Mouse (Mus musculus): ENCODE measurements around the gene Poc1a.

The Poc1a gene

DNA sequence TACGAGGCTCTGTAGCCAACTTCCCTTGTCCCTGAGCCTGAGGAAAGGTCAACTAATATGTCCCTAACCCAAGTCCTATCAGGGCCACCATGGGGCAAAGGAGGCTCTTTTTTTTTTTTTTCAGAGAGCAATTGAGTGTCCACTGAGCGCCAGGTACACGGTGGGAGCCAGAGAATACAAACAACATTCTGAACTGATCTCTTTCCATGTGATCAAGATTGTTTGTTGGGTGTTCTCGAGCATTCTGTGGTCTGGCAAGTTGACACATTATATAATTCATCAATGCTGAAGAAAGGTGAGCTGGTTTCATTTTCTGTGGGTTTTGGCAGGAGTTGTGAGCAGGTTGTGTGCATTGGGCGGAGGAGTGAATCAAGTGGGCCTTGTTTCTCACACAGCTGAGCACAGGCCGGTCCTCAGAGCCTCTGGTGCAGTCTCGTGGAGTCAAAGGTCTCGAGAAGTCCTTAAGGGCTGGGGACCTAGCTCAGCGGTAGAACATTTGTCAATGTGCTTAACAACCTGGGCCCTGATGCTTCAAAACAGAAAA lies 17.4 kb upstream of the Poc1a start:
- no peak for DNase-seq (ENCODE audit: extremely low read depth, low read depth, low spot score)

DNA sequence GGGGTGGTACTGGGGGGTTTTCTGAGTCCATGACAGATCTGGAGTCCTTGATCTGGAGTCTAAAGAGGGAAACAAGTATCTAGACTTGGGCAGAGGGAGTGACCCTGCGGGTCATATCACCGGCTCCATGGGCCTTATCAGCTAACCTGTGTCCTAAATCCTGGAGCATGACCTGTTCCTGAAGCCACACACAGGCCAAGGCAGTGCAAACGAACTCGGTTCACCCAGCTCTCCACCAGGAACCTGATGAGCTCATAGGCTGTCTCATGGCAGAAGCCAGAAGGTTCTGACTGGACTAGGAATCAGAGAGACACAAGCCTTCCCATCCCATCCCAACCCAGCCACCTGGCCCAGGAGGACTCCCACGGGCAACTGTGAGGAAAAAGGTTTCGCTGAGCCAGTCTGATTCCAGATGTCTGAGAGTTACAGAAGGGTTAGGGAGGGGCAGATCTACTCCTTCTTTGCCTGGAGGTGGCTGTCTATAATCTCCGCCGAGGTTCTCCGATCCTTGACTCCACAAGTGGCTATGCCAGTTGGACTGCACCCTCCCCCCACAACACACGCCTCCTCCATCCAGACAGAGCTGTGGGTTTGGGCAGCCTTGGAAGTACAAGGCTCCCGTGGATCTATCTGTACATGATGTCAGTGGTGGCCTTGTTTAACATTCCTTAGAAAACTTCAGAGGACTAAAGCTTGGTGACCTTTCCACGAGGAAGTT lies 15.3 kb upstream of the Poc1a start:
- DNase-seq (ENCODE audit: extremely low read depth, low read depth, low spot score): no peak

DNA sequence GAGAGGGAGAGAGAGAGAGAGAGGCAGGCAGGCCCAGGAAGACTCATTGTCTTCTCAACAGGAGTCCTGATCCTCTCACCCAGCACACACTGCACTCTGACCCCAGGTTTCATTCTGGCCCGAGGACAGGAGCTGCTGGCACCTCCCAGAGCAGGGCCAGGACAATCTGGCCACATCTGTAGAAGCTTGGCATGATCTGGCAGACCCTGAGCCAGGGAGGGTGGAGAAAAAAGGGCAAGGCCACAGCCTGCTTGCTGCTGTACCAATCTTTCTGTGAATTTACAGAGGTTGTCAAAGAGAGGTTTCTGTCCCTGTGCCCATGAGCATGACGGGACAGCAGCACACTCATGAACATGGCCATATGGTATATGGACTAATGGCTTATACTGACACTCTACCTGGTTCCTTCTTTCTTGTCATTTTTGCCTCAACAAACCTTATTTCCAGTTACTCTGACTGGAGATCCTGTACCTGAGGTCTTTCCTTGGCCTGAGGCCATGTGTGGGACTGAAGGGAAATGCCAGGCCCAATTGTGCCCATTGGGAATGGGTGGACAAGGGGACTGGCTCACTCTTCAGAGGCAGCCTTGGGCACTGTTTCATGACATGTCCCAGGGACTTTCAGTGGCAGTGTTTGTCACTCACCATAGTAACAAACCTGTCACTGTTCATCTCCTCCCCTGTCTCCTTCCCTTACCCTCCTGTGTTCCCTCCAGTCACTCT lies 13.8 kb upstream of the Poc1a start:
- no peak for DNase-seq (ENCODE audit: extremely low read depth, low read depth, low spot score)

DNA sequence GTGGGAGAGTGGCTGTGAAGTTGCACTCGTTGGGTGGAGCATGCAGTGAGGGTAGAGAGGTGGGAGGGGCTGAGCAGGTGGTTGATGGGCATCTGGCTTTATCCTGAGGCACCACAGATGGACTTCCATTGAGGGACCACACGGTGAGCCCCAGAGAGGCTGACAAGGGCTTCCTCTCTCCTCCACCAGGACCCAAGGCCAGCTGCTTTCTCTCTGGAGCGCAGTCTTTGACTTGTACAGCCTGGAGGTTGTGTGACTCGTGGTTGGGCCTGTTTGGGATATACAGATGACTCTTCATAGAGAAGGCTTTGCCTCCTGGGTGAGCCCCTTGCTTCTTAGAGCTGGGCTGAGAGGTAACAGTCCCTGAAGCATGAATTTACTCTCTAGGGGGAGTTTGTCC lies 12.4 kb upstream of the Poc1a start:
- no peak for DNase-seq (ENCODE audit: extremely low read depth, low read depth, low spot score)

DNA sequence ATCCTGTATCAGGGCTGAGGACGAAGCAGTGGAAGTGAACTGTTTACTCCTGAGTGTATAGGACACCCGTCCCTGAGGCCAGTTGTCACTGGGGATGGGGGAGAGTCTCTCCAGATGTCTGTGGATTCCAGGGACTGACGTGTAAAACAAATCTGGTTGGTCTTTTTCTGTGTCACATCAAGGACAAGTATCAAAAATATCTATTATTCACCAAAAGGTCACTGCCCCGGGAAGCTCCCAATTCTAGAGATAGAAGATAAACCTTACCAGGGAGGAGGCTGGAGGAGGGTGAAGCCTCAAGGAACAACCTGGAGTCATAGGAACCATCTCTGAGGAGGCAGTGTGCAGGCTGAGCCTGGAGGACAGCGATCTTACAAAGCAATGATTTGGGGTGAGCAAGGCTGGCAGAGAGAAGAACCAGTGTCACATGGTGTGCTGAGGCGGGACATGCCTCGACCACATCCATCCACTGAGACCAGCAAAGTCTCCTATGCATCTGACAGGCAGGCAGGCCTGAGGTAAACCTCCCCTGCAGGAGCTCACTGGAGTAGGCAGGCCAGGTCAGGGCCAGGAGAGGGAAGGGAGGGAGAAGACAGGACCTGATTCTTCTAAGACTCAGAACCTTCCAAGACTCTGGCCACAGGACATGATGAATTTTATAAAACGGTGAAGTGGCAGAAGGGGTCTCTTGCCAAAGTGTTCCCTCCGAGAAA lies 11.6 kb upstream of the Poc1a start:
- DNase-seq (ENCODE audit: extremely low read depth, low read depth, low spot score): no peak

GRCm38 (mm10) chr9:106269879-106270278 lies 11.0 kb upstream of the Poc1a start:
- no peak for DNase-seq (ENCODE audit: extremely low read depth, low read depth, low spot score)

GRCm38 (mm10) chr9:106270656-106271055 lies 10.2 kb upstream of the Poc1a start:
- DNase-seq (ENCODE audit: extremely low read depth, low read depth, low spot score): no peak

DNA sequence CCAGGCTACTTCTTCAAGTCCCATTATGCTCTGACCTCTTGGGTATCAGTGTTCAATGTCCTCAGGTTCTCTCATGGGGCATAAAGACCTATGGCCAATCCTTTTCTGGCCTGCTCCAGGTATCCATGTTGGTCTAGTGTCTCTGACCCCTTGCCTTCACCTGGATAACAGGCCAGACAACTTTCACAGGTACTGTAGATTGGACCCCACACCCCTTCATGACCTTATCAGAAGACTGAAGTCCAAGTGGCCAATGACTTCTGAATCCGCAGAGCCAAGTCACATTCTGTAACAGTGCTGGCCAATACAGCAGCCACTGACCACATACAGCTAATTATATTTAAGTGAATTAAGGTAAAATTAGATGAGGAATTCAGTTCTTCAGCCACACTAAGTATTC lies 8.6 kb upstream of the Poc1a start:
- no peak for DNase-seq (ENCODE audit: extremely low read depth, low read depth, low spot score)

GRCm38 (mm10) chr9:106273276-106273675 lies 7.6 kb upstream of the Poc1a start:
- DNase-seq (ENCODE audit: extremely low read depth, low read depth, low spot score): no peak

DNA sequence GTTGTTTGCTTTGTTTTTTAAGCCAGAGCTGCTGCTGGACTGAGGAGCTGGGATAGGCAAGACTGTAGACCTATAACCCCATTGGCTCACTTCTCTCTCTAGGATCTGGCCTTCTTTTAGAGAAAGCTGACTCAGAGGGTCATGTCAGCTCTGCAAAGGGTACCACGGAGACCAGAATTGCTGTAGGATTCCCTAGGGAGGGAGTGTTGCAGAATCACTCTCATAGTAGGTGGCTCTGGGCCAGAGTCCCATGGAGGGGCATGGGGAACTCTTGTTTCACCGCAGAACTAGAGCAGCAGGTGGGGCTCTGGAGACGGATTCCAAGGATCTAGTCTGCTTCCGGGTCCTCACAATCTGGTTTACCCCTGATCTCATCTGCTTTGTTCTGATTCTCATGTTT lies 7.1 kb upstream of the Poc1a start:
- DNase-seq (ENCODE audit: extremely low read depth, low read depth, low spot score): no peak

DNA sequence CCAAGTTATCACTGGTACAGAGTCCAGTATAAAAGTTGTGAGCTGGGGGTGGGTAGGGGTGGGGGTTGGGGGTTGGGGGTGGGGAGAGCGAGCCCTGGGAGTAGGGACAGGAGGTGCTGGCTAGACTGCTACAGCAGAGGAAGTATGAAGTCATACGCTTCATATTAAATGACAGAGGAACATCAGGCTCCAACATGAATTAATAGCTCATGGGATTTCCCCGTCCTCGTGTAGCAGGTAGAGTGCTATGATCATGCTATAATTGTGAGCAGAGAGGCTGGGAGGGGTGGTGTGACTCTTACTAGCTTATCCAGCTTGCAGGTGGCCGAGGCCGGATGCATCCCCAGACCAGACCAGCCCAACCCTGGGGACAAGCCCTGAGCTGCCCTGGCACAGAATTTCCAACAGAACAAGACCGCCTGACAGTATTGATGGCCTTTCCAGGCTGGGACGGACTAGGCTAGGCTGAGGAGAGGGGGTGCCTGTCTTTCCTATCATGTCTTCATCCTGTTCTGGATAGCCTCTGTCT lies 6.1 kb upstream of the Poc1a start:
- DNase-seq (ENCODE audit: extremely low read depth, low read depth, low spot score): no peak

DNA sequence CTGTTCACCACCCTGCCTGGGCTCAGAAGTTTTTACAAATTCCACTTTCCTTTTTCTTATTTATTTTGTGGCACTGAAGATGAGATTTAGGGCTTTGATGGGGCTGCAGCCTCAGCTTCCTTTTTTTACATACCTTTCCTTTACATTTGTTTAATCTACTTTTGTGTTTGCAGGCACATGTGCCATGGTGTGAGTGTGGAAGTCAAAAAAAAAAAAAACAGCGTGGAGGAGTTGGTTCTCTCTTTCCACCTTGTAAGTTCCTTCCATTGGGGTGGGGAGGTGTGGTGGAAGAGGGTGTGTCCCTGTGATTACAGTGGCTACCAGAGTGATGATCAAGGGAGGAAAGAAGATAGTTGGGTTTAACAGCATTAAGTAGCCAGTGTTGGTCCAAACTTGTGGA lies 5.1 kb upstream of the Poc1a start:
- DNase-seq (ENCODE audit: extremely low read depth, low read depth, low spot score): no peak

DNA sequence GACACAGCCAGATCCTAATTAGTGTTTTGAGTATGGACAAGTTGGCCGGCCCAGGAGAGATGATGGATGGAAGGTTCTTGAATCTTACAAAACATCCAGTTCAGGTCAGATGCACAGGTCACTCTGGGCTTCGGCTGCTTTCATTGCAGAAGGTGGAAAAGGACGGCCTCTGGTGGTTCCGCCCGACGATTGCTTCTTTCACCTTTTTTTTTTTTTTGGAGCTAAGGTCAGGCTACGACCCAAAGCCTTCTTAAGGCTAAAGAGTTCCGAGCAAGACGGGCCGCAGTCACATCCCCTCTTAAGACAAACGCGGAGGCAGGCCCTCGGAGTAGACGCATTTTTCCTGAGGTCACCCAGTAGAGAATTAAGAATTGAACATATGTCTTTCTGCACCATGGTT lies 475 bp upstream of the Poc1a start:
- DNase-seq (ENCODE audit: extremely low read depth, low read depth, low spot score): no peak

DNA sequence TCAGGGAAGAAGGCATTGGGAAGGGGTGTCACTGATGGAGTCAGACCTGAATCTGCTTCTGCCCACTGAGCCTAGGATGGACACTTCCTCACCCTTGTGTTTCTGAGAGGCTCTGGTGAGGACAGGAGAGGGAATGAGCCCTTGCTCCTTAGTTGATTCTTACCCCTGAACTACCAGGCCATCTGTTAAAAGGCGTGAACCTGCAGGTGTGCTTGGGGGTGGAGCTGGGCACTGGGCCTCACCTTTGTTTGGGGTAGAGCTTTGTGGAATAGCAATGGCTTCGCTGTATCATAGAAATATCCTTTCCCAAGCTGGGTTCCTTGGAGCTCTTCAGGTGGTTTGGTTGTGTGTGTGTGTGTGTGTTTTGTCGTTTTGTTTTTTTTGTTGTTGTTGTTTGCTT lies 1.2 kb downstream of the Poc1a start:
- DNase-seq (ENCODE audit: extremely low read depth, low read depth, low spot score): no peak

DNA sequence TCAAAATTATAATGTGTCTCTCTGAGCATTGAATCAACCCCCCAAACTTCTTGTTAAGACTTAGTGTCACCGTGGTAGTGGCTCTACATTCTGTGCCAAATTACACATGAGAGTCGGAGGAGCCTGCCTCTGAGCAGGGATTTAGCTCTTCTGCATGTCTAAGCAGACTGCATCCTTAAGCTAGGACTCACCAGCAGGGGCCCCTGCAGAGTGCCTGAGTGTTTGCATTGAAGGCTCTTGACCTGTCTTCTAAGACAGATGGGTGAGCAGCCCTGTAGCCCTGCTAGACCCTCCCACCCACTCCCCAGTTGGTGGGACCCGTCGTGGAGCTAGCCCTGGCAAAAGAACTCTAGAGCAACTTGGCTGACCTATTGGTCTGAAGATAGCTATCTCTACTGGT lies 6.3 kb downstream of the Poc1a start:
- no peak for DNase-seq (ENCODE audit: extremely low read depth, low read depth, low spot score)

GRCm38 (mm10) chr9:106288864-106289263 lies 8.0 kb downstream of the Poc1a start:
- DNase-seq (ENCODE audit: extremely low read depth, low read depth, low spot score): no peak

DNA sequence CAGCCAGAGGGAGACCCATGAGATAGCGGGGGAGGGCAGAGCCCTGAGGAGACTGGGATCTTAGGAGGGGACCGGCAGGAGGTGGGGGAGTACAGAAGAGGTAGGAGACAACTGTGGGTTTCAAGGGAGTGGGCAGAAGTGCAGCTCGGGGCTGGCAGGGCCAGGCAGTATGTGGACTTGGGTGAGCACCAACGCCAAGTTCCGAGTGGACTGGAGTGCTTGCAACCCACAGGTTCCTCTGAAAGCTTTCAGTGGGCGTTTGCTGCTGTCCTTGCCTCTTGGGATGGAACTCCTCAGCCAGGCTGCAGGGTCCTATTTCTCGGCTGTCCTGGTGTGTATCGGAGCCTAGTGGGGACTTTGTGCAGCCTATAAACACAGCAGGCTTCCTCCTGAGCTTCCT lies 9.0 kb downstream of the Poc1a start:
- no peak for DNase-seq (ENCODE audit: extremely low read depth, low read depth, low spot score)

GRCm38 (mm10) chr9:106290636-106291122 lies 9.8 kb downstream of the Poc1a start:
- no peak for DNase-seq (ENCODE audit: extremely low read depth, low read depth, low spot score)

DNA sequence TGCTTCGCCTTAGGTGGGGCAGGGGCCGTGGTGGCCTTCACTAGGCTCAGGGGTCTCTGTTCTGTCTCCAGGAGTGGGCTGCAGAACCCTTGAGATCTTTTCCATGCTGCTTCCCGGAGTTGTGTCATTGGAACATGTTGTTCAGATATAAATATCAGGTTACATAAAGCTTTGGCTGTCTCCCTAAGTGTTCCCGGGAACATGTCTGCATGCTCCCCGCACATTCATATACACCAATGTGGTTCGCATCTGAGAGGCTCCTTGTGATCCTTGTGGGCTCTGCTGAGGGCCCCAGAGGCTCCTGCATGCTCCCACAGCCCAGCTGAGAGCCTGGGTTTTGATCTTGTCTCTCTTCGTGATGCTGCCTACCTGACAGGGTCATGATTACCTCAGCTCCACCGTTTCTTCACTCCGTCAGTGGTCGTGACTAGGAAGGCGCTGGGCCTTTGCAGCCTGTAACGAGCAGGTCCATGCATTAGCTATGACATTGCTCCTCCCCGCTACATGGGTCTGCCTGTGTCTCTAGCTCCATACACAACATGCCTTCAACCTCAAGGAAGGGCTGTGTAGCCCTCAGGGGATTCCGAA lies 12.8 kb downstream of the Poc1a start:
- no peak for DNase-seq (ENCODE audit: extremely low read depth, low read depth, low spot score)

- DNase-seq (ENCODE audit: extremely low read depth, low read depth, low spot score): no peak
Observed at GRCm38 (mm10) chr9:106296637-106297174, 15.8 kb downstream of the Poc1a start.
